Mouse (Mus musculus): Measurements from ENCODE around the gene Cd96.

Cd96 gene

DNA sequence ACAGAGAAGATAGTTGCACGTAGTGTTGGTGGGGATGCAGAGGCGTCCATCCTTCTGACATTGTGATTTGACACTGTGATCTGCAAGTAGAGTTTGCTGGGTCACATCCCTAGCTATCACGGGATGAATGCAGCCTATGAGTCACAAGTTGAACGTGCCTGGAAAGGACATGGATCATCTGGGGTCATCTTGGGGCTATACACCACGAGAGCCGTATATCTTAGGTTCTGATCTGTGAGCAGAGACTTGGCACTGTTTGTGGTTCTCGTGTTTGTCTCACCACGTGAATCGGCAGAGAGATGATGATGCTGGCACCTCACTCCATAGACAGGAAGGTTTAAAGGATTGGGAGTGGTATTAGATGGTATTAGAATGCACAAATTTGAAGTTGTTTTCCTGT is 86.2 kb downstream of the Cd96 start:
- DNase-seq: no peak

DNA sequence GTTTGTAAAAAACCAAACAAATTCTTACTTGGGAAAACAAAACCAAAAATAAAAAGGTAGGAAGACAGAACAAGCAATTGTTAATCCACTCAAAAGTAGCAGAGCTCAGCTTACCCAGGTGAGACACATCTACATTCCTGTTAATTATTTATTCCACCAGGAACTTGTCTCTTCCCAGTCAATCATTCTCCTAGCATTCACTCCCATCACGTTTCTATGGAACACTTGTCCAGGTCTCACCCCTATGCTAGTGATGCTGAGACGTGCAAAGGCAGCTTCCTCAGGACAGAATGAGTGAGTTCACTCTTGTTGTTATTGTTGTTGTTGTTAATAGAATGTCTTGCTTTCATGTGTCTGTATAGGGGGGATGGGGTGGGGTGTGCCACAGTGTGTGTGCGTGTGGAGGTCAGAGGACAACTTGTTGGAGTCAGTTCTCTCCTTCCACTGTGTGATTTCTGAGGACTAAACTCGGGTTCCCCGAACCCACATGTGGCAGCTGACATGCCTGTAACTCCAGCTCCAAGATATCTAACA is 97.0 kb downstream of the Cd96 start:
- no peak for DNase-seq

DNA sequence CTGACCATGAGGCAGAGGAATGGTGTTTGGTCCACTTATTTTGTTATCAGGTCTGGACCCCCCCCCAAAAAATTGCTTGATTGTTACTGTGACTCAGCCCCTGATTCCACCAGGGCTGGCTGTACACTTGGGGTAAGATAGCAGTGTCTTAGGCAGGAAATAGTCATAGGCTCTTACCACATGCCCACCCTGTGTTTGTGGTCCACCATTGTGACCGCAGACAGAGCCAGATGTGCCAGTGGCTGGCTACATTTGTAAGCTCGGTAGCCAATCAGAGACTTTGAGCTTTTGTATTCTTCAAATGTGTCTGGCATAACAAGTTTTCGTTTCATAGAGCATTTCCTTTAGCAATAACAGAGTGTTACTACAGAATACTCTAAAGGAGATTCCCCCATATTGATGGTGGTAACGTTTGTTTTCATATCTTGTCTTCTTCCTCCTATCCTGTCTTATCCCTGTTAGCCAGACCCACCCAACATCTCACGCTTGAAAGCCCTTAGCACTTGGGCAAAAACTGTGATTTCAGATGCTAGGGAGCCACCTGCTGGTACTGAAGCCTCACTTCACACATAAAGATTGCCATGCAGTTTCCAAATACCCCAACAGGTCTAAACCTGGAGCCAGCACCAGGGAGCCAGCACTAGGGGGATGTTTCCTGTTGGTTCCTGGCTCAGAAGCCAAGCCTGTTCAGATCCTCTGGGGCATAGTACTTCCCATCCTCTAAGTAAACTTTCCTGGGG is 97.7 kb downstream of the Cd96 start:
- peak; percentile 36 for DNase-seq

DNA sequence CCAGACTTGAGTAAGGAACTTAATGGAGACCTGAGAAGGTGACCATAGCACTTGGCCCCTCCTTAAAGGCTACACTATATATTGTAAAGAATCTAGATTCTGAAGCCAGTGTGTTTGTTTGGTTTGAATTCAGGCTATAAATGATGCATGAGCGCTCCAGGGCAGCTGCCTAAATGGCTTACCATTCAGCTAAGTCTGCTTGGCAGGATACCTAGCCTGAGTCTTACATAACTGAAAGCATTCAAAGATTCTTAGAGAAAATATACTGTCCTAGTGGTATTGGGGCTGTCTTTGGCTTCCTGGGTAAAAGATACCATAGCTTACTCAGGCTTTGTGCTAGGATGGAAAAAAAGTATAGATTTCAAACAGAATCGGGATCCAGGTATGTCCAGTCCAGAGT is 98.7 kb downstream of the Cd96 start:
- DNase-seq: no peak

DNA sequence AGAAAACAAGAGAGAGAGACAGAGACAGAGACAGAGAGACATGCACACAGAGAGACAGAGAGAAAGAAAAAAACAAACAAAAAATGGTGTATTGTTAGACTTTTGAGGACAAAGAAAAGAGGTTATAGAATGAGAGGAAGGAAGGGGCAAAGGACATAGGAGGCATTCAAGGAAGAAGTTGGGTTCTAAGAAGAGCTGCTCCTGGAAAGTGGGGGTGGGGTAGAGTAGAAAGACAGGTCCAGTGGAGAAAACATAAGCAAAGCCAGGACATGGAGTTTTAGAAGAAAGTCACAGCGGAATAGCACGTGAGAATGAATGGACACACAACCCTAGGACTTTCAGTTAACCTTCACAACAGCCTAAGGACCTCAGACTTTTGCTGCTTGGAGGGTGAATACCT is 99.7 kb downstream of the Cd96 start:
- no peak for DNase-seq

DNA sequence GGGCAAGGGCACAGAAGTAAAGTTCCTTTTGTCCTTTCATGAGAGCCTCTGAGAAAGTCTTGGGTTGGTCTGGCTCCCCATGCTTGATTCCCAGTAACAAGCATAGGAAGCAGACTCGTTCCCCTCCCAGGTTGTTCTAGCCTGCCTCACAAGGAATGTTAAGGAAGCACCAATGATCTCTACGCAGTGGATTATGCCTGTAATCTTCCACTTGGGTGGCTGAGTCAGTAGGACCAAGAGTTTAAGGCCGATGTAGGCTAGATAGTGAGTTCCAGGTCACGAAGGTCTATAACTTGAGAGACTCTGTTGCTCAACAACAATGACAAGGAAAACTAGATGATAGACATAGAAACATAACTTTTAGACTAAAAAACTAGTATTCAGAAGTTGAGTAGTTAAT is 100.3 kb downstream of the Cd96 start:
- no peak for DNase-seq

DNA sequence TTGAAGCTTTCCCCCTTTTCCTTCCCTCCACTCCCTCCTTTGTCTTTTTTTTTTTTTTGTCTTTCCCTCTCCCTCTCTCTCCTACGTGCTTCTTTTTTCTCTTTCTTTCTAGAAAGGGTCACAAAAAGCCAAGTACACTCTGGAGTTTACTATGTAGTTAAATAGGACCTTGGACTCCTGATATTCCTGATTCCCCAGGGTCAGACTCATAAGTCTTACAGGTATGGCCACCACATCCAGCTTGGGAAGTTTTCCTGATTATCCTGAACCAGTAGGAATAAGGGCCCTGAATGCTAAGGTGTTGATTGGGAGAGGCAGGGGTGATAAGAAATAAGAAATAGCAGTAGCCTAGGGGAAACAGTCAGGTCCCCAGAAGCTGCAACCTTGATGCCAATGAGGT is 100.7 kb downstream of the Cd96 start:
- no peak for DNase-seq

DNA sequence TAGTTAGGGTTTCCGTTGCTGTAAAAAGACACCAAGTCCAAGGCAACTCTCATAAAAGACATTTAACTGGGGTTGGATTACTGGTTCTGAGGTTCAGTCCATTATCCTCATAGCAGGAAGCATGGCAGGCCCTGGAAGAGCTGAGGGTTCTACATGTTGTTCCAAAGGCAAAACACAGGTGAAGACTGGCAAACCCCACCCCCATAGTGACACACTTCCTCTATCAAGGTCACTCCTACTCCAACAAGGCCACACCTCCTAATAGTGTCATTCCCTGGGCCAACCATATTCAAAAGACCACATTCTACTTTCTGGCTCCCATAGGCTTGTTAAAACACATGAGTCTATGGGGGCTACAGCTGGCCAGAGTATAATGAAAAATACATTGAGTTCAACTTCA is 108.4 kb downstream of the Cd96 start:
- DNase-seq: no peak

DNA sequence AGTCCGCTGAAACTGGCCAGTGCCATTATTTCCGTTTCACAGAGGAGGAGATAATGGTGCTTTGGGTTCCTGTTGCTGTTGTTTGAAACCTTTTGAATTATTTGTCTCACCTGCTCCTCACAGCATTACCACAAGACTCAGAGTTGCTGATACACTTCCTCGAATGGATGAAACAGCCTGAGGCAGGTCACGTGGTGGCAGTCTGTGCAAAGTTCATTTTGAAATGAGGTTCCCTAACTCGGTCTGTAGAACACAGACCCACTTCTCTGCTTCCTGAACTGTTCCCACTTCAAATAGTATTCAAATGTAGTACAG is 109.2 kb downstream of the Cd96 start:
- no peak for DNase-seq

DNA sequence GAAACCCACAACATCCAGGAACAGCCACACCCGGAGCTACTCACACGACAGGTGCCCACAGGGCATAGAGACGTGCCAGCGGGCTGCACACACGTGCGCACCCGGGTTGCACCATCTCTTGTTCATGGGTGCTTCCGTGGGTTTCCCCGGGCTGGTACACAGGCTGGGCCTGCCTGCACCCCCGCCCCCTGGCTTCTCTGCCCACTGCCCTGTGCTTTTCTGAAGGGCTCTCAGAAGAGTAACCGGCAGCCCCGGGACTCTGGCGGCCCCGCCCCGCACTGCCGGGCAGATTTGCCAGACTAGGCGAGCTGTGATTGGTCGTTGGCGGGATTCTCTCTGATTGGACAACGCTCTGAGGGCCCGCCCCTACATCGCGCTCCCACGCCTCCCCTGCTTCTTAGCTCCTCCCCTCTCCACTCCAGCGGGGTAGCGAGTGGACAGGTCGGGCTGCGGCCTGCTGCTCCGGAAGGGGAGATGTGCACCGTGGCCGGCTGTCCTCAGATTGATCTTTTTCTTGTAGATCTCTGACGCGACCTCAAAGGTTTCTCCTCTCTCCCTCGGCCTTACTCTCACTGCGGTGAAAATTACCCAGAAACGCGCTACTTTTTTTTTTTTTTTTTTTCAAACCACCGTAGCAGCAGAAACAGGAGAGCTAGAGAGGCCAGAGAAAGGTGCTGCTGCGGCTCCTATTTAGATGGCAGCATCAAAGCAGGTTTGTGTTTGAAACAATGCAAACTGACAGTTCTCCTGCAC is 109.7 kb downstream of the Cd96 start, which contains the start of gene Plcxd2:
Plcxd2 (minus strand) TSS at position 66 of the 753 bp plus-strand sequence.
- peak; percentile 95 for DNase-seq

DNA sequence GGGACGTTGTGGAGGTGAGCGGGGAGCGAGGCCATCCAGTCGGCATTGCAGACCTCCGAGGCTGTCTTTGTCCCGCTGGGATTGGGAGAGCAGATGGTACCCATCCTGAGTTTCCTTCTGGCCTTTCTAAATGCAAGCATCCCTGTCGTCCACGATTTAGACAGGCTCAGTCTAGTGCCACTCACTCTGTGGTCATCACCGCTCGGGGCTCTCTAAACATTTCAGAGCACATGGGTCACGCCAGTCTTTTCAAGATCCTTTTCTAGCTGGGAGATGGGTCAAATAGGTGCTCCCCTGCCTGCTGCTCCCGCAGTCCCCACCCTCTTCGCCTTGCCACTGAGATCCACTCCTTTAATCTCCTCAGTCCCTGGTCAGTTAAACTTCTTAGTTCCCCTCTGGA is 110.3 kb downstream of the Cd96 start:
- no peak for DNase-seq

DNA sequence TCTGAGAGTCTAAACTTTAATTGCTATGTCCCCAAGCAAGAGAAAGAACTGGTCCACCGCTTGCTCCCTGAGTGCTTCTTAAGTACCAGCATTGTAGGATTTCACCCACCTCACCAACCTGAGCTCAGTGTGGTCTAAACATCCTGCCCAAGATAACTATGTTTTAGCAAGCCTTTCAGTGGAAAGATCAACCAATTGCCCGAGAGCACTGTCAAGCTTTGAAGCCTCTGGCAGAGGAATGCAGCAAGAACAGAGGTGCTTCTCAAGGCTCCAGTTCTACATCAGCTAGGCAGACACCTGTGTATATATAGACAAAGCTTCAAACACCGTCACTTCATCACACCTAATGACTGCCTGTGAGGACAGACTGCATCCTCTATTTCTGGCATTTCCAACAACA is 111.3 kb downstream of the Cd96 start:
- no peak for DNase-seq

DNA sequence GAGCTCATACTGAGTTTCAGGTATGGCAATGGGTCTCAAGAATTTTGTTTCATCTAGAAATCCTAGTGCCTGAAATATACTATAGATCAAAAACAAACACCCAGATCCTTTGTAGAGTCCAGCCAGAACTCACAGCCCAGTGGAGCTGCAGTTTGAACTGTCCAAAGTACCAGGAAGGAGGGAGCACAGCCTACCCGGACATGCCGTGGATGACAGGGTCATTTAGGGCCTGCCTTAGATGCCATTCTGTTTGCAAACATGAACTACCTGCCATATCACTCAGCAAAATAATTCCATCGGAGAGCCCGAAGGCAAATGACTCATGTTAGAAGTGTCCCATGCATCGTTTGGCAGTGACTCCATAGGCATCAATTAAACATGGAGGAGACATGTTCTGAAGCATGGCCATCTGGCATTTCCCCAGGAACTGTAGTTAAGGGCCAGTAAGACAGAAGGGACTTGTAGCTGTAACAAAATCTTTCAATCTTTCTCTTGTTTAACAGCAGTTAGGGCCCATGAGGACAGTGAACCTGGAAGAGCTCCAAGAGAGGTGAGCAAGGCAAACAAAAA is 111.9 kb downstream of the Cd96 start:
- no peak for DNase-seq

DNA sequence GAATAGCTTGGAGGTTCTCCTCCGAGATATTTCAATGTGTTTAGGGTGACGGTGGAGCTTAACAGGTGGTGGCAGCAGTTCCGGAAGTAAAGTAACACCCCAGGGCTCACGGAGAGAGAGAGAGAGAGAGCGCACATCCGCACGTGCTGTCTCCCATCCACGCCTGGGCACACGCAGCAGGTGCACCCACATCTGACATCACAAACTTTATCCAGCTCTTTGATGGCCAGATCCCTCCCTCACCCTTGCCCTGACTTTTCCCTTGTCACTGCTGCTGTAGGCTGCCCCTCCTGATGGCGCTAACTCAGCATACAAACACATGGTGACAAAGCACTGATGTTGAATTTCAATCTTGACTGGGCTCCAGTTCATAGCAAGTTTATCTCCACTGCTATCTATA is 113.8 kb downstream of the Cd96 start:
- DNase-seq: no peak

DNA sequence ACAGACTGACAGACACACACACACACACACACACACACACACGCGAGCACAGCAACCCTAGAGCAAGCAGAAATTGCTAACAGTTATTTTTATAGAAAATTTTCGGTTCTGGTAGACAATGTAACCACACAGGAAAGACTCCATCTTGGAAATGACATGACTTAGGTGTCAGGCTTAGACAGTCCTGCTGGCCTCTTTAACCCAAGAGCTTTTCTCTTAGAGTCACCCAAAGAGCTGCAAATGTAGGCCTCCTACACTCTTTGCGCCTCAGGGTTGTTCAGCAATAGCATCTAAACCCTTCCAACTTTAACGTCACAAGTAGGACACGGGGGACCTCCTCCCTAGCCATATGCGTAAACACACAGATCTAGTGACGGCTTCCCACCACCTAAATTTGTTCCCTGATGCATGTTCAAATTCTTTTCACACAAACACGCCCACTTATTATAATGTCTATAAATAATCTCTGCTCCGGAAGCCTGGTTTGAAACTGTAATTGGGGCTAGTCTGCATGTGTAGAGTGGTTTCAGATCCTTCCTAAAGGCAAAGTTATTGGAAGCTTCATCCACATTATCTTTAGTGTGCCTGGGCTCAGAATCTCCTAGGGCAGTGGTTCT is 118.4 kb downstream of the Cd96 start:
- DNase-seq: no peak

DNA sequence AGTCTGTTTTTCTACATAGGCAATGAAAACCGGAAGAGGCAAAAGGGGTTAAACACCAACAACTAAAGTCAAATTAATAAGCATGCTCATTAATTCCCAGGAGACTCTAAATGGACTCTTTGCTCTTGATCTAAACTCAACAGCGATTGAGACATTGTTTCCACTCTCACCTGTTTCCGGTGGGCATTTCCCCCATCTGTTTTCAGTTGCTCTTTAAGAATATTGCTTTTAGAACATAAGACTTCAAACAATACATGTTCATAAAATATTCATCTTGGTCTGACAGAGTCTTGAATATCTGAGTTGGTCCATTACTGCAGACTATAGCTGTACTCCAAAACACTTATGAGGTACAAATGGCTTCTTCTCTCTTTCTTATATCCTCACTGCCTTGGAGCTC is 119.1 kb downstream of the Cd96 start:
- DNase-seq: no peak

DNA sequence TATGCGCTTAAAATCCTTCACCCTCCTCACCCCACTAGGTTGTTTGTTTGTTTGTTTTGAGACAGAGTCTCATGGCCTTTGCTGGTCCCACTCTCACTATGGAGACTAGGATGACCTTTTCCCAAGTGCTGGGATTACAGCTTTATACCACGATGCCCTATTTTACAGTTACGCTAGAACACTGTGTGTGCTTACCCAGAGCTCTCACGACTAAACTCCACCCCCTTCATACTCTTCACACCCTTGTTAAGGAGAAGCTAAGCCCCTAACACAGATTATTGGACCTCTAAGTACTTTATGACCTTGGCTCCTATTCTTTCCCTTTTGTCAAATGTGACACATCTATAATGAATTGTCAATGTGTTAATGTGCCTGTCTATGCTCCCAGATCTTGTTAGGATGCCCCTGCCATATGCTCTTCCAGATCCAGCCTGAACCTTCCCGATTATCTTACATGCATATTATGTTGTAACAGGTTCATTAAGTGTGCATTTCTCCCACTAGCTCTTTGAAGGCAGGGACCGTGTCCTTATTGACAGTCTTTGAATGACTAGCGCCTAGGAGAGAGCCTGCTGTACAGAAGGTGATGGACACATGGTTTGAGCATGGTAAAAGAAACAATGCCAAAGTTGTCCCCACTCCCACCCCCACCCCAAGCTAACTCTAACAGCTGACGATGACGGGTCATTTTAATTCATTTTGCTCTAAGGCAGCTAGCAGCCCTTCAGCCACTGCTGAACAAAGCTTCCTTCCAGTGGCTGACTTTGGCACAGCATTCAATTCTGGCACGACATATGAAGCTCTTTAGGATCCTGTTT is 120.5 kb downstream of the Cd96 start:
- no peak for DNase-seq

DNA sequence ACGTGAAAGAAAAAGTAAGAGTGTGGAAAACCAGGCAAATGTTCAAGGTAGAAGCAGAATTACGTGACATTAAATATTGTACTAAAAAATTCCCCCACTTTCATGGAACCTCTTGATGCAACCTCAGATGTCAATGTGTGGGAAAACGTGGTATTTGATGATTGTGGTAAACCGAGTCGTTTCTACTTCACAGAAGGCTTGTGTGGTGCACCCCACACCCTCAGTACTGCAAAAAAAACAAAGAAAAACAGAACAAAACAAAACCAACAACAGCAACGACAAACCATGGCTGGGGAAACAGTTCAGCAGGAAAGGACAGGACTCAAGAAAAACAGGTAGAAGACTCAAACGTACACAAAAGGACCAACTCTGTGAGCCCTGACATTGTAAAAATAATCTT is 121.8 kb downstream of the Cd96 start:
- DNase-seq: no peak

DNA sequence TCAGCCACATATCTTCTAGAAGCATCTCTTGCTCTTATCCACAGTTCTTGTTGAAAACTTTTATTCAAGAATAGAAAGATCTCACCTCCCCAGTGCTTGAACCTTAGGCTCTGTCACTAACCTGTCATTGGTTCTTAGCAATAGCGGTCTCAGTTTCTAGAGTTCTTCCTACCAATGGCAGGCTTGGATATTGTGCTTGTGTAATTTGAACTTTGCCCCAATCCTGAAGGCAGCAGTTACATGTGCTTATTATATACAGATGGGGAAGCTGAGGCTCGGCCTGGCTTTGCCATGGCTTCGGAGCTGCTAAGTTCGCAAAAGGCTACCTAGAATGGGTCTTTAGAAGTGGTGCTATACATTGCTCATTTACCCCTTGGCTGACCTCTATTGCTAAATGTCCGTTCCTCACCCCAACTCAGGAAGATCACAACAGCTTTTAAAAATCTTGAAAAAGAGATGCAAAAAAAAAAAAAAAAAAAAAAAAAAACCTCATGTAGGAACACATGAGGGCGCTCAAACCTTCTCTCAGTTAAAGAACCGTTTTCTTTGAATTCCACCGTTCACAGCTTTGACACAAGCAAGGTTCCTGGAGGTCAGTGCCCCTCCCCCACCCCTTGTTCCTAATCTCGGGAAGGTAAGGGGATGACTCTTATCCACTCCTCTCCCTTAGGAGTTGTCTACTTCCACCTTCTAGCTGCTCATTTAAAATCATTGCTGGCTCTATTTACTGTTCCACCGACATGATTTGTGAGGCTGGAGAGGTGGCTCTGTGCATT is 129.0 kb downstream of the Cd96 start:
- no peak for DNase-seq

DNA sequence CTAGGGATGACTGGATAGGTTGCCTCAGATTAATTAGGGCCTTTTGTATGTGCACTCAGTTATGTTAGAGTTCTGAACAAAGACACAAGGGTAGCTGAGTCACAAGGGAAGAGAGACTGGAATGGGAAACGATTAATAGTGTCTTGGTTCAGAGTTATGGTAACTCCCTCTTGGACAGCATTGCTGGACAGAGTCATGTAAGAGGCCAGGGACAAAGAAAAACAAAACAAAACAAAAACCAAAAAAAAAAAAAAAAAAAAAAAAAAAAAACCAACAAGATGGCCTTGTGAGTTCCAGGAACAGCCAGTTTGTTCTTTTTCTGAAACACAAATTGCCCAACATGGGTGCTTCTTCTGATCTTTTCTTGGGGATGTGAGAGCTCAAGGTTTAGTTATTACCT is 133.8 kb downstream of the Cd96 start:
- no peak for DNase-seq
